Mouse (Mus musculus) midbrain, embryonic 13.5 days (tissue): ENCODE data around the gene Adcy2. TPM values are rescaled to one million over a fixed set of nuclear protein-coding genes. Genes with fewer than 3 reads are reported as not detected.

Source experiments
- ATAC-seq: fragments of 200-750 bp; cut with Nextera tagmentation; 2 replicates; pipeline ENCODE4 v1.8.0; 2017; ENCODE audit warnings: mild to moderate bottlenecking, moderate TSS enrichment, moderate library complexity
- H3K27ac ChIP-seq: fragments of 300-500 bp; sonication (generic); 2 replicates; pipeline ENCODE4 v1.5.1; 2015; ENCODE audit warnings: inconsistent platforms, mild to moderate bottlenecking, moderate library complexity
- H3K27me3 ChIP-seq: fragments of 300-500 bp; sonication (generic); 2 replicates; pipeline ENCODE4 v1.6.1; 2015; ENCODE audit warnings: mild to moderate bottlenecking, inconsistent platforms
- H3K36me3 ChIP-seq: fragments of 300-500 bp; sonication (generic); 2 replicates; pipeline ENCODE4 v1.6.1; 2015; ENCODE audit warnings: mild to moderate bottlenecking, inconsistent platforms
- H3K4me1 ChIP-seq: fragments of 300-500 bp; sonication (generic); replicated peaks from 2 replicates; pipeline ENCODE4 v1.6.1; 2015; ENCODE audit warnings: inconsistent platforms
- H3K4me2 ChIP-seq: fragments of 300-500 bp; sonication (generic); replicated peaks from 2 replicates; pipeline ENCODE4 v1.6.1; 2015; ENCODE audit warnings: moderate library complexity, mild to moderate bottlenecking, inconsistent platforms
- H3K4me3 ChIP-seq: fragments of 300-500 bp; sonication (generic); replicated peaks from 2 replicates; pipeline ENCODE4 v1.5.1; 2015; ENCODE audit warnings: mild to moderate bottlenecking, inconsistent platforms
- H3K9ac ChIP-seq: fragments of 300-500 bp; sonication (generic); replicated peaks from 2 replicates; pipeline ENCODE4 v1.6.1; 2015; ENCODE audit warnings: mild to moderate bottlenecking, inconsistent platforms
- H3K9me3 ChIP-seq: fragments of 300-500 bp; sonication (generic); 2 replicates; pipeline ENCODE4 v1.6.1; 2016; ENCODE audit warnings: mild to moderate bottlenecking, inconsistent platforms
- WGBS: fragments of 180-500 bp; shearing (Covaris S2); methylation state at CpG from one replicate; pipeline ENCODE4 v1.1.7; 2015; 5-methylcytosine and 5-hydroxymethylcytosine counted together
- polyA plus RNA-seq: library from polyadenylated mRNA; unstranded; fragments of >200 nt; fragmentation: Nextera tagmentation; extraction: Ambion mirVana; gene quantifications from 2 replicates; pipeline ENCODE4 v1.2.1, GENCODE M21; 2015

The Adcy2 gene
- polyA plus RNA-seq, 1 experiment from 2014 or later, result 2.1 TPM

- Histone ChIP-seq H3K9ac (no peak overlapping the region), H3K4me1 (peaks cover 21% of the 10 kb centered on the region), H3K27ac (no peak overlapping the region), H3K36me3 (no peaks in the 10 kb centered on the region), H3K4me3 (no peak overlapping the region), H3K9me3 (no peaks in the 10 kb centered on the region), H3K27me3 (peaks cover 29% of the 10 kb centered on the region), H3K4me2 (no peak overlapping the region)
- 25% methylated on average over 4 of the region's 4 CpGs for WGBS
- no peak for ATAC-seq
Measured at GRCm38 (mm10) chr13:69002173-69002572, 2.8 kb upstream of the Adcy2 start.

- no peak for ATAC-seq
- 48% methylated on average over 5 of the region's 5 CpGs for WGBS
- Histone ChIP-seq H3K36me3 (no peaks in the 10 kb centered on the region), H3K9me3 (no peaks in the 10 kb centered on the region), H3K4me1 (peaks cover 21% of the 10 kb centered on the region), H3K4me3 (peak overlapping the region; percentile 65), H3K27ac (no peak overlapping the region; the same call in 1 of the 2 replicates), H3K9ac (peak overlapping the region; percentile 81), H3K4me2 (peak overlapping the region; percentile 93), H3K27me3 (peaks cover 40% of the 10 kb centered on the region)
Measured at GRCm38 (mm10) chr13:68999826-69000225, 485 bp upstream of the Adcy2 start.

GRCm38 (mm10) chr13:68998558-68998917 lies 803 bp downstream of the Adcy2 start:
- no peak overlapping the region for H3K27ac ChIP-seq

DNA sequence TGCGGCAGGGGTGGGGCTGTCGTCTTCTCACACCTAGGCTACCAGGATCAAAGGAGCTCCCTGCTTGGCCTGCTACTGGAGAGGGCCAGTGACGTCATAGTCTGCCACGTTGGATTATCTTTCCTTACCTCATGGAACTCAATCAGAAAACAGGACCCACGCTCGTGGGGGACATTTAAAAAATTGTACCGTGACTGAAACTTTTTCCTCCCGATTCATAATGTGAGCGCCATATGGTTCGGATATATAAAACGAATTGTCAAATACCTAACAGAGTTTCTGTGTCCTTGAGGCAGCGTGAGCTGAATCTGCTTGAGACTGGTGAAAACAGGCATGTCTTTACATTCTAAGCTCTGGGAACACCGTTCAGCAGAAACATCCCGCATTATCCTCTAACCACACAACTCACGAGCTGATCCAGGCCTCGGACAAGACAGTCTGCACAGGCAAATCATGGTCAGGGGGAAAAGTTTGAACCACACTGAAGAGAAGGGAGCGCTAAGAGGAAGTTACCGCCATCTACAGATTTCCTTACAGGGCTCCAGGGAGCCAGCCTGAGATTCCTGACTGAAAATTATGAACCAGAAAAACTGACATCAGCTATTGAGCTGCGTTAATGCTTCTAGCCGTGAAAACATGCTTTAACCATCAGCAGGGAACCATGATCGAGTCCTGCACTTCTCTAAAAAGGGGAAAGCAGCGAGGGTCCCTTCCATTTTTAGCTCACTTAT lies 1.4 kb downstream of the Adcy2 start:
- no peak overlapping the region for H3K27ac ChIP-seq
- WGBS, result 11% methylated on average over 22 of the region's 22 CpGs
- H3K4me2 ChIP-seq, result peak overlapping the region; percentile 93
- H3K9ac ChIP-seq, result peak overlapping the region; percentile 81; the same call in 1 of the 2 replicates
- peaks cover 40% of the 10 kb centered on the region for H3K27me3 ChIP-seq
- no peaks in the 10 kb centered on the region for H3K36me3 ChIP-seq
- H3K9me3 ChIP-seq, result no peaks in the 10 kb centered on the region
- ATAC-seq, result no peak
- peaks cover 21% of the 10 kb centered on the region for H3K4me1 ChIP-seq
- peak overlapping the region; percentile 65 for H3K4me3 ChIP-seq

More at GRCm38 (mm10) chr13:68998558-68998917, 803 bp downstream of the Adcy2 start:
- Histone ChIP-seq H3K9ac (peak overlapping the region; percentile 81), H3K4me3 (peak overlapping the region; percentile 65), H3K4me2 (peak overlapping the region; percentile 93), H3K27me3 (peaks cover 40% of the 10 kb centered on the region), H3K9me3 (no peaks in the 10 kb centered on the region), H3K4me1 (peaks cover 21% of the 10 kb centered on the region), H3K36me3 (no peaks in the 10 kb centered on the region)
- WGBS, result 1% methylated on average over 17 of the region's 17 CpGs
- ATAC-seq, result no peak; the same call in 1 of the 2 replicates

GRCm38 (mm10) chr13:68997386-68997785 lies 2.0 kb downstream of the Adcy2 start:
- peak overlapping the region; percentile 93 for H3K4me2 ChIP-seq
- peaks cover 40% of the 10 kb centered on the region for H3K27me3 ChIP-seq
- H3K27ac ChIP-seq, result no peak overlapping the region
- H3K9ac ChIP-seq, result no peak overlapping the region
- no peak for ATAC-seq
- 37% methylated on average over 10 of the region's 10 CpGs for WGBS
- no peaks in the 10 kb centered on the region for H3K36me3 ChIP-seq
- peak overlapping the region; percentile 13; the same call in 1 of the 2 replicates for H3K4me3 ChIP-seq
- peaks cover 21% of the 10 kb centered on the region for H3K4me1 ChIP-seq
- H3K9me3 ChIP-seq, result no peaks in the 10 kb centered on the region

- 66% methylated on average over 3 of the region's 3 CpGs for WGBS
- H3K9ac ChIP-seq, result no peak overlapping the region
- H3K4me2 ChIP-seq, result no peak overlapping the region
- no peaks in the 10 kb centered on the region for H3K9me3 ChIP-seq
- H3K4me3 ChIP-seq, result no peak overlapping the region
- H3K4me1 ChIP-seq, result peaks cover 21% of the 10 kb centered on the region
- H3K27me3 ChIP-seq, result peaks cover 40% of the 10 kb centered on the region
- no peak overlapping the region for H3K27ac ChIP-seq
- no peaks in the 10 kb centered on the region for H3K36me3 ChIP-seq
- no peak for ATAC-seq
Measured at GRCm38 (mm10) chr13:68996661-68997060, 2.7 kb downstream of the Adcy2 start.

GRCm38 (mm10) chr13:68985789-68986188 lies 13.6 kb downstream of the Adcy2 start:
- no peak overlapping the region for H3K4me3 ChIP-seq
- H3K4me2 ChIP-seq, result no peak overlapping the region
- H3K9me3 ChIP-seq, result no peaks in the 10 kb centered on the region
- no peaks in the 10 kb centered on the region for H3K4me1 ChIP-seq
- WGBS, result 94% methylated on average over 2 of the region's 2 CpGs
- no peak overlapping the region for H3K9ac ChIP-seq
- ATAC-seq, result no peak
- no peak overlapping the region for H3K27ac ChIP-seq
- no peaks in the 10 kb centered on the region for H3K36me3 ChIP-seq
- no peaks in the 10 kb centered on the region for H3K27me3 ChIP-seq

- H3K4me3 ChIP-seq, result no peak overlapping the region
- H3K4me2 ChIP-seq, result no peak overlapping the region
- no peak overlapping the region for H3K9ac ChIP-seq
- no peak overlapping the region for H3K27ac ChIP-seq
- no peak for ATAC-seq
- no peaks in the 10 kb centered on the region for H3K9me3 ChIP-seq
- no peaks in the 10 kb centered on the region for H3K36me3 ChIP-seq
- WGBS, result 89% methylated on average over 15 of the region's 15 CpGs
- H3K4me1 ChIP-seq, result no peaks in the 10 kb centered on the region
- no peaks in the 10 kb centered on the region for H3K27me3 ChIP-seq
Measured at GRCm38 (mm10) chr13:68984000-68984399, 15.3 kb downstream of the Adcy2 start.

- Histone ChIP-seq H3K4me3 (no peak overlapping the region), H3K27ac (no peak overlapping the region), H3K4me2 (no peak overlapping the region), H3K36me3 (no peaks in the 10 kb centered on the region), H3K4me1 (no peaks in the 10 kb centered on the region), H3K9ac (no peak overlapping the region), H3K27me3 (no peaks in the 10 kb centered on the region), H3K9me3 (no peaks in the 10 kb centered on the region)
- 90% methylated on average over 2 of the region's 2 CpGs for WGBS
- ATAC-seq, result no peak
Measured at GRCm38 (mm10) chr13:68981048-68981447, 18.3 kb downstream of the Adcy2 start.

DNA sequence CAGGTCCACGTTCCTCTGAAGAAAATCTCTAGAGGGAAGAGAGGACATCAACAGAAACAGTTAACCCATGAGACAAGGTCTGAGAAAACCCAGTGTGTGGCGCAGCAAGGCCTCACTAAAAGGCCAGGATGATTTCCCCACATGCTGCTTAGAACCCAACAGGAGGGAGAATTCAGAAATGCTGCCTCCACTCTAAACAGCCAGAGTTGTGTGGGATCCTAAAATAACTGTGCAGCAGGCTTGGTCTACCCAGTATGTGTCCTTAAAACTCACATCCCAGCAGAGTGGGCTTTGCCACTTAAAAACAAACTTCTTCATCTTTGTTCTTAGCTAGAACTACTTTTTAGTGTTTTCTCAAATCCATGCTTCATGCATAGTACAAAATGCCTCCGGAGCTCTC lies 26.2 kb downstream of the Adcy2 start:
- ATAC-seq, result no peak

GRCm38 (mm10) chr13:68961580-68961979 lies 37.8 kb downstream of the Adcy2 start:
- 77% methylated on average over 5 of the region's 5 CpGs for WGBS

More for the DNA sequence above, 26.2 kb downstream of the Adcy2 start:
- Histone ChIP-seq H3K4me2 (no peak overlapping the region), H3K27ac (no peak overlapping the region), H3K27me3 (no peaks in the 10 kb centered on the region), H3K36me3 (no peaks in the 10 kb centered on the region), H3K9ac (no peak overlapping the region), H3K4me1 (no peaks in the 10 kb centered on the region), H3K4me3 (no peak overlapping the region), H3K9me3 (no peaks in the 10 kb centered on the region)
- WGBS, result 58% methylated on average over 3 of the region's 3 CpGs

DNA sequence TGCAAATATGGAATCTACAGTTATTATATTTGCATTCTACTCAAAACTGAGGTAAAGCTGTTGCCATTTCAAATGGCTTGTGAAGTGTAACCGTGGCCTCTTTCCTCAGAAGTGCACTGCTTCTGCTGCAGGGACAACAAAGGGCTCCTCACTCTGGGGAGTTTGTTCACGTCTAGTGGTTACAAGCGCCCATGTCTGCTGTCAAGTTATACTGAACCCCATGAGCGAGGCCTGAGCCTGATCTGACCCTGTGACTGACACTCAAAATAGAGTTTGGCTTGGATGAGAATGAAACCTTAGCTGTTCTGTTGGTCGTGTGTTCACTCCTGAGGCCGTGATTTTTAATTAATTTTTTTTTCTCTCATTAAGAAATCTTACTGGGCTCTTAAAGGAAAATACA lies 38.8 kb downstream of the Adcy2 start:
- Histone ChIP-seq H3K4me3 (no peak overlapping the region), H3K27me3 (no peaks in the 10 kb centered on the region), H3K4me1 (no peaks in the 10 kb centered on the region), H3K4me2 (no peak overlapping the region), H3K27ac (no peak overlapping the region), H3K36me3 (no peaks in the 10 kb centered on the region), H3K9me3 (no peaks in the 10 kb centered on the region), H3K9ac (no peak overlapping the region)
- whole genome bisulfite sequencing, result 79% methylated on average over 6 of the region's 6 CpGs
- no peak for ATAC-seq

More at GRCm38 (mm10) chr13:68961580-68961979, 37.8 kb downstream of the Adcy2 start:
- Histone ChIP-seq H3K4me3 (no peak overlapping the region), H3K4me1 (no peaks in the 10 kb centered on the region), H3K36me3 (no peaks in the 10 kb centered on the region), H3K27ac (no peak overlapping the region), H3K4me2 (no peak overlapping the region), H3K27me3 (no peaks in the 10 kb centered on the region), H3K9me3 (no peaks in the 10 kb centered on the region), H3K9ac (no peak overlapping the region)
- no peak for ATAC-seq

DNA sequence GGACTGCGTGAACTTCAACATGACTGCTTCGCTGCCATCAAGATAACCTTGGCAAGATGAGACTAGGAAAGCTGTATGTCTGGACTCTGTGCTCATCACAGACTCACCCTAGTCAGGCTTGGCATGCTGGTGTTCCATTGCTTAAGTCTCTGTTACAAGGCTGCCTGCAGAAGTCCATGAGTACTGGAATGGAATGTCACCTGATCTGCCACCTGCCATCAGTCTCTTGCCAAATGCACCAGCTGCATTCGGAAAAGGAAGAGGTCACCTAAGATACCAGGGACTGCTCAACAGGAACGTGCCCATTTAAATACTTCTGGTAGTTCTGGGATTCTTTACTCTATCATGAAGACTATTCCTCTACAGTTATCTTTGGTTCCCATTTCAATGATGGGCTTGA lies 39.9 kb downstream of the Adcy2 start:
- no peak overlapping the region for H3K9ac ChIP-seq
- no peak overlapping the region for H3K4me3 ChIP-seq
- H3K36me3 ChIP-seq, result no peaks in the 10 kb centered on the region
- no peak for ATAC-seq
- 91% methylated on average over 4 of the region's 4 CpGs for WGBS
- no peaks in the 10 kb centered on the region for H3K9me3 ChIP-seq
- no peaks in the 10 kb centered on the region for H3K4me1 ChIP-seq
- no peak overlapping the region for H3K27ac ChIP-seq
- H3K4me2 ChIP-seq, result no peak overlapping the region
- no peaks in the 10 kb centered on the region for H3K27me3 ChIP-seq
